Mouse (Mus musculus) right cerebral cortex, adult 18-20 months (tissue): Measurements from ENCODE around the gene Trim43b.
A peak's percentile ranks its signal among the peaks of the same experiment; 100 is the strongest.
"Not testable (repeated sequence)": the region's sequence is repeated elsewhere in the genome, so short reads cannot be mapped to it uniquely, and the experiment has no call there.

Experiments
- DNase-seq: peaks from one replicate; pipeline ENCODE4 v3.0.0; 2022; ENCODE audit warnings: mixed read lengths

Gene Trim43b

GRCm38 (mm10) chr9:89092735-89093134 is at the start of gene Trim43b:
Trim43b (minus strand) TSS chr9:89092835.
- DNase-seq: not testable (repeated sequence)

GRCm38 (mm10) chr9:89104576-89104975 is 11.9 kb upstream of the Trim43b start:
- DNase-seq: not testable (repeated sequence)

GRCm38 (mm10) chr9:89086746-89087145 is 5.9 kb downstream of the Trim43b start:
- DNase-seq: not testable (repeated sequence)

GRCm38 (mm10) chr9:89079637-89080036 is 13.0 kb downstream of the Trim43b start:
- DNase-seq: not testable (repeated sequence)

GRCm38 (mm10) chr9:89076508-89076907 is 16.1 kb downstream of the Trim43b start:
- not testable (repeated sequence) for DNase-seq

- not testable (repeated sequence) for DNase-seq
These were observed 25.5 kb downstream of the Trim43b start for GRCm38 (mm10) chr9:89067143-89067501.

GRCm38 (mm10) chr9:89066378-89067142 is 26.1 kb downstream of the Trim43b start:
- peak; percentile 73 for DNase-seq
